Mouse (Mus musculus) embryonic facial prominence, embryonic 15.5 days (tissue): Measurements from ENCODE around the gene Rnf215. TPM values are rescaled to one million over a fixed set of nuclear protein-coding genes. Genes with fewer than 3 reads are reported as not detected.
A peak's percentile ranks its signal among the peaks of the same experiment; 100 is the strongest.
"Not testable (repeated sequence)": the region's sequence is repeated elsewhere in the genome, so short reads cannot be mapped to it uniquely, and the experiment has no call there.

Experiments used
- ATAC-seq: fragments of 200-750 bp; cut with Nextera tagmentation; 2 replicates; pipeline ENCODE4 v1.8.0; 2017; ENCODE audit warnings: low read depth, moderate TSS enrichment; ENCODE audit not compliant: insufficient number of reproducible peaks, low FRiP score, low TSS enrichment
- H3K27ac ChIP-seq: fragments of 300-500 bp; sonication (generic); replicated peaks from 2 replicates; pipeline ENCODE4 v1.5.1; 2015; ENCODE audit warnings: mild to moderate bottlenecking, inconsistent platforms
- H3K27me3 ChIP-seq: fragments of 300-500 bp; sonication (generic); 2 replicates; pipeline ENCODE4 v1.6.1; 2015; ENCODE audit warnings: inconsistent platforms
- H3K36me3 ChIP-seq: fragments of 300-500 bp; sonication (generic); 2 replicates; pipeline ENCODE4 v1.6.1; 2015; ENCODE audit warnings: mild to moderate bottlenecking, inconsistent platforms
- H3K4me1 ChIP-seq: fragments of 300-500 bp; sonication (generic); 2 replicates; pipeline ENCODE4 v1.6.1; 2015; ENCODE audit warnings: inconsistent platforms
- H3K4me2 ChIP-seq: fragments of 300-500 bp; sonication (generic); replicated peaks from 2 replicates; pipeline ENCODE4 v1.6.1; 2015; ENCODE audit warnings: mild to moderate bottlenecking, inconsistent platforms
- H3K4me3 ChIP-seq: fragments of 300-500 bp; sonication (generic); replicated peaks from 2 replicates; pipeline ENCODE4 v1.5.1; 2015; ENCODE audit warnings: mild to moderate bottlenecking, inconsistent platforms
- H3K9ac ChIP-seq: fragments of 300-500 bp; sonication (generic); 2 replicates; pipeline ENCODE4 v1.6.1; 2015; ENCODE audit warnings: inconsistent platforms
- H3K9me3 ChIP-seq: fragments of 300-500 bp; sonication (generic); replicated peaks from 2 replicates; pipeline ENCODE4 v1.6.1; 2016; ENCODE audit warnings: inconsistent platforms
- WGBS: fragments of 180-500 bp; shearing (Covaris S2); methylation state at CpG from one replicate; pipeline ENCODE4 v1.1.7; 2015; 5-methylcytosine and 5-hydroxymethylcytosine counted together
- polyA plus RNA-seq: library from polyadenylated mRNA; unstranded; fragments of >200 nt; fragmentation: Nextera tagmentation; extraction: Ambion mirVana; gene quantifications from 2 replicates; pipeline ENCODE4 v1.2.1, GENCODE M21; 2015

Gene Rnf215
- polyA plus RNA-seq, 1 experiment from 2014 or later: 39.7 TPM

DNA sequence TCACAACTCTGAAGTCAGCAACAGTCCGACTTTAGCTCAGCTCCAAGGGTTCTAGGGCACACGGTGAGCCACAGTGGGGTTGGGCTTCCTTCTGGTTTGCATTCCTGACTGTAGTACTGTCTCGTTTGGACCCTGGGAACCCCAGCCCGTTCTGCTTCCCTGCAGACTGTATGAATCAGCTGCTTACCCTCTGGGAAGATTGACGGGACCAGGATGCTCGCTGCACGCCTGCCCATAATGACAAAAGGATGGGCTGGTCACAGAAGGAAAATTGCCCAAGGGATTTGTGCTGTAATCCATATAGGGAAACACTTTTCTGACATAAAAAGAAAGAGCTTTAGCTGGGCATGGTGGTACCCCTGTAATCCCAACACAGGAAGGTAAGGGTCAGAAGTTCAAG, 36.2 kb upstream of the Rnf215 start:
- H3K27me3 ChIP-seq: no peaks in the 10 kb centered on the region
- no peaks in the 10 kb centered on the region for H3K36me3 ChIP-seq
- 0 out of 2 replicates have a peak overlapping the region, but pooled peaks have one; percentile 28 for H3K27ac ChIP-seq
- WGBS: 48% methylated on average over 7 of the region's 7 CpGs
- H3K9me3 ChIP-seq: no peaks in the 10 kb centered on the region
- H3K4me2 ChIP-seq: no peak overlapping the region
- no peak overlapping the region for H3K9ac ChIP-seq
- ATAC-seq: no peak
- H3K4me3 ChIP-seq: no peak overlapping the region
- peaks cover 25% of the 10 kb centered on the region for H3K4me1 ChIP-seq

DNA sequence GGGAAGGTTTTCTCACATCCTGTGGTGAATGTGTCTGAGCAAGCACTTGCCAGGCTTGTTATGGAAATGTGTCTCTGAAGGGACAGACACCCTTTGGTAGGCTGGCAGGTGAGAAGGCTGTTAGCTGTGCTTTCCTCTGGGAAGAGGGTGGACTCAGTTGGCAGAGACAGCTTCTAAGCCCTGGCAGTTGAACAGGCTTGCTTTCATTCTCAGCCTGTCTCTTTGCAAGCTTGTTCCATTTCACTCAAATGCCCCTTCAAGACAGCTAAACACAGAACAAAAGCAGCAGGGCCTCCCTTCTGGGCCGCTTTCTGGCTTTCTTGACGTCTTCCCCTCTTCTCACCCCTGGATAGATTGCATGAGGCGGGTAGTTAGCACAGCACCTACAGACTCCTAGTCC, 35.6 kb upstream of the Rnf215 start:
- WGBS: 65% methylated on average over 3 of the region's 3 CpGs
- Histone ChIP-seq H3K27ac (peak overlapping the region; percentile 28; the same call in 1 of the 2 replicates), H3K27me3 (no peaks in the 10 kb centered on the region), H3K4me3 (no peak overlapping the region), H3K4me2 (no peak overlapping the region), H3K36me3 (no peaks in the 10 kb centered on the region), H3K9ac (no peak overlapping the region), H3K9me3 (no peaks in the 10 kb centered on the region), H3K4me1 (peaks cover 21% of the 10 kb centered on the region)
- no peak for ATAC-seq

DNA sequence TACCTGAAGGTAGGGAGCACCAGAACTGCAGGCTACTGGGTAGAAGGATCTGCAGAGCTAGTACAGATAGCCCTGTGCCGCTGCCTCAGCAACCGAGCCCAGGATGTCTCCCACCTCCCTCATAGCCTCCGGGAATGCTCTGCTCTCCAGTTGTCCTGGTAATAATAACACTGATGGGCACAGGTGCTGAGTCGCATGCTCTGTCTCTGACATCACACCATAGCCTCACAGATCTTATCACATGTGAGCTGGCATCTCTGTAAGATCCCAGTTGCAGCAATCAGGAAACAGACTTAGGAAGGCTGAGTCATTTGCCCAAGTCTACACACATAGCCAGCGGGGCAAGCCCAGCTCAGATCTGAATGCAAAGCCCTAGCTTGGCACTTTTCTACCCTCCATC, 33.2 kb upstream of the Rnf215 start:
- peaks cover 6% of the 10 kb centered on the region for H3K4me1 ChIP-seq
- WGBS: 72% methylated on average over 5 of the region's 5 CpGs
- no peaks in the 10 kb centered on the region for H3K27me3 ChIP-seq
- H3K9ac ChIP-seq: no peak overlapping the region
- H3K4me3 ChIP-seq: no peak overlapping the region
- ATAC-seq: no peak
- no peaks in the 10 kb centered on the region for H3K9me3 ChIP-seq
- H3K36me3 ChIP-seq: no peaks in the 10 kb centered on the region
- H3K4me2 ChIP-seq: no peak overlapping the region
- no peak overlapping the region for H3K27ac ChIP-seq

- no peak overlapping the region for H3K27ac ChIP-seq
- no peak for ATAC-seq
- WGBS: 69% methylated on average over 14 of the region's 14 CpGs
These were observed 31.5 kb upstream of the Rnf215 start for GRCm38 (mm10) chr11:4103522-4103921.

DNA sequence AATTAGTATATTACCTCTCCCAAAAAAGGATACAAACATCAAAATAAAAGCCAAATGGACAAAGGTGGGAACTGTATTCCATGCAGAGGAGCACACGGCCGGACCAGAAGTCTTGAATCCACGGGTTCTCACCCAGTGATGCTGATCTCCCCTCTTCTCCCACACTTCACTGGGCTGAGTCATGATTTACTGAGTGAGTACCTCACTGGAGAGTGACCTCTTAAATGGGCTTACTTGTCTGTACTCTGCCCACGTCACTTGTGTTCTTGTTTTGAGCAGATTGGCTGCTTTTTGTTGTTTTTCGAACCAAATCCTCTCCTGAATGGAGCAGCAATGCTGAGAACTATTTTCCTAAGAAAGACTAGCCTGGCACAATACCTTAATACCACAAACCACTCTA, 30.0 kb upstream of the Rnf215 start:
- H3K9ac ChIP-seq: no peak overlapping the region
- no peaks in the 10 kb centered on the region for H3K9me3 ChIP-seq
- H3K27ac ChIP-seq: no peak overlapping the region
- no peak overlapping the region for H3K4me2 ChIP-seq
- H3K4me1 ChIP-seq: no peaks in the 10 kb centered on the region
- no peak overlapping the region for H3K4me3 ChIP-seq
- WGBS: 85% methylated on average over 5 of the region's 5 CpGs
- H3K27me3 ChIP-seq: no peaks in the 10 kb centered on the region
- no peak for ATAC-seq
- H3K36me3 ChIP-seq: no peaks in the 10 kb centered on the region

More at GRCm38 (mm10) chr11:4103522-4103921, 31.5 kb upstream of the Rnf215 start:
- Histone ChIP-seq H3K9me3 (no peaks in the 10 kb centered on the region), H3K27me3 (no peaks in the 10 kb centered on the region), H3K4me1 (no peaks in the 10 kb centered on the region), H3K4me2 (no peak overlapping the region), H3K4me3 (no peak overlapping the region), H3K9ac (no peak overlapping the region), H3K36me3 (no peaks in the 10 kb centered on the region)

GRCm38 (mm10) chr11:4105444-4105843, 29.6 kb upstream of the Rnf215 start:
- Histone ChIP-seq H3K4me3 (no peak overlapping the region), H3K9ac (no peak overlapping the region), H3K4me1 (no peaks in the 10 kb centered on the region), H3K9me3 (no peaks in the 10 kb centered on the region), H3K27ac (no peak overlapping the region), H3K36me3 (0 out of 2 replicates have a peak, but pooled peaks cover 3% of the 10 kb centered on the region), H3K27me3 (no peaks in the 10 kb centered on the region), H3K4me2 (no peak overlapping the region)
- no peak for ATAC-seq
- 57% methylated on average over 6 of the region's 6 CpGs for WGBS

DNA sequence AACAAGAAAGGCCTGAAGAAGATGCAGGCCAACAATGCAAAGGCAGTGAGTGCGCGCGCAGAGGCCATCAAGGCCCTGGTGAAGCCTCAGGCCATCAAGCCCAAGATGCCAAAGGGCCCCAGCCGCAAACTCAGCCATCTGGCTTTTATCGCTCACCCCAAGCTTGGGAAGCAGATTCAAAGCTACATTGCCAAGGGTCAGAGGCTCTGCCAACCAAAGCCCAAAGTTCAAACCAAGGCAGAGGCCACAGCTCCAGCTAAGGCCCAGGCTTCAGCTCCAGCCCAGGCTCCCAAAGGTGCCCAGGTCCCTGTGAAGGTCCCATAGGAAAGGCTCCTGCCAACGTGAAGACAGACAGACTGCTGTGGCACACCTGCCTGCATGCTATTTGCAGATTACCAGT, 27.1 kb upstream of the Rnf215 start:
- not testable (repeated sequence) for H3K4me1 ChIP-seq, H3K4me2 ChIP-seq, H3K27ac ChIP-seq, H3K4me3 ChIP-seq, ATAC-seq, H3K9ac ChIP-seq, H3K36me3 ChIP-seq, H3K27me3 ChIP-seq, H3K9me3 ChIP-seq
- WGBS: 85% methylated on average over 6 of the region's 6 CpGs

GRCm38 (mm10) chr11:4108691-4109090, 26.3 kb upstream of the Rnf215 start:
- Histone ChIP-seq H3K4me2 (no peak overlapping the region), H3K27ac (no peak overlapping the region), H3K9me3 (no peaks in the 10 kb centered on the region), H3K36me3 (0 out of 2 replicates have a peak, but pooled peaks cover 9% of the 10 kb centered on the region), H3K4me3 (no peak overlapping the region), H3K9ac (no peak overlapping the region), H3K4me1 (0 out of 2 replicates have a peak, but pooled peaks cover 4% of the 10 kb centered on the region), H3K27me3 (no peaks in the 10 kb centered on the region)
- WGBS: 46% methylated on average over 7 of the region's 7 CpGs
- ATAC-seq: no peak

- H3K4me3 ChIP-seq: no peak overlapping the region
- 85% methylated on average over 4 of the region's 4 CpGs for WGBS
- no peaks in the 10 kb centered on the region for H3K27me3 ChIP-seq
- no peak overlapping the region for H3K4me2 ChIP-seq
- H3K9me3 ChIP-seq: no peaks in the 10 kb centered on the region
- no peak overlapping the region for H3K27ac ChIP-seq
- no peak overlapping the region for H3K9ac ChIP-seq
- H3K36me3 ChIP-seq: 0 out of 2 replicates have a peak, but pooled peaks cover 9% of the 10 kb centered on the region
- no peak for ATAC-seq
- H3K4me1 ChIP-seq: peaks cover 13% of the 10 kb centered on the region
These were observed 23.0 kb upstream of the Rnf215 start for GRCm38 (mm10) chr11:4112033-4112432.

GRCm38 (mm10) chr11:4112861-4113260, 22.1 kb upstream of the Rnf215 start:
- Histone ChIP-seq H3K9me3 (no peaks in the 10 kb centered on the region), H3K27ac (no peak overlapping the region), H3K4me1 (peaks cover 19% of the 10 kb centered on the region), H3K4me3 (no peak overlapping the region), H3K36me3 (0 out of 2 replicates have a peak, but pooled peaks cover 9% of the 10 kb centered on the region), H3K4me2 (no peak overlapping the region), H3K27me3 (no peaks in the 10 kb centered on the region), H3K9ac (no peak overlapping the region)
- 82% methylated on average over 6 of the region's 6 CpGs for WGBS
- ATAC-seq: no peak

- WGBS: 79% methylated on average over 4 of the region's 4 CpGs
- no peak for ATAC-seq
These were observed 21.5 kb upstream of the Rnf215 start for GRCm38 (mm10) chr11:4113496-4113895.

DNA sequence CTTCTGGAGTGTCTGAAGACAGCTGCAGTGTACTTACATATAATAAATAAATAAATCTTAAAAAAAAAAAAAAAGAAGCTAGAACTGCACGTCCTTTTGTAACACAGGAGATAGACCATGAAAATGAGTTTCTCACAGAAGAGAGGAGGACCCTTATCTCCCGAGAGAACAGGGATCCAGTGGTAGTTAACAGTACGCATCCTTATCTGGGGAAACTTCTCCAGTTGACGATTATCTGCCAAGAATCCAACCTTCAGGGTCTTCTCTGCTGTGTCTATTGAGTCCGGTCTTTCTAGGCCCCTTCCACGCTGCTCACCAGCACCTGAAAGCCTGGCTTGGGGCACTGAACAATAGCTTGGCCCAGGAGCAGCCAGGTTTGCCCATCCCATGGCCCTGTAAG, 21.0 kb upstream of the Rnf215 start:
- Histone ChIP-seq H3K4me1 (peaks cover 30% of the 10 kb centered on the region), H3K9ac (no peak overlapping the region), H3K4me2 (no peak overlapping the region), H3K27me3 (0 out of 2 replicates have a peak, but pooled peaks cover 3% of the 10 kb centered on the region), H3K9me3 (no peaks in the 10 kb centered on the region), H3K36me3 (0 out of 2 replicates have a peak, but pooled peaks cover 9% of the 10 kb centered on the region), H3K4me3 (no peak overlapping the region), H3K27ac (no peak overlapping the region)
- ATAC-seq: no peak
- 85% methylated on average over 6 of the region's 6 CpGs for WGBS

More at GRCm38 (mm10) chr11:4113496-4113895, 21.5 kb upstream of the Rnf215 start:
- Histone ChIP-seq H3K27ac (no peak overlapping the region), H3K9ac (no peak overlapping the region), H3K9me3 (no peaks in the 10 kb centered on the region), H3K4me1 (peaks cover 25% of the 10 kb centered on the region), H3K4me2 (no peak overlapping the region), H3K36me3 (0 out of 2 replicates have a peak, but pooled peaks cover 9% of the 10 kb centered on the region), H3K27me3 (no peaks in the 10 kb centered on the region), H3K4me3 (no peak overlapping the region)
